8 mouse cellular contexts compared by ENCODE assay signal in genomic region chr7:45700301-45701015, GRCm38 (mm10). TPM values are rescaled to one million over a fixed set of nuclear protein-coding genes. Genes with fewer than 3 reads are reported as not detected.
DNase-seq lines count a peak whose midpoint lies in the region; ATAC-seq lines count a peak whose summit lies in the region.

No protein-coding gene starts in this region.

- H3K36me3 ChIP-seq in limb, embryonic 11.5 days (ENCODE audit: control insufficient read depth, insufficient read depth, low read length): no peaks in the 10 kb centered on the region
- H3K36me3 ChIP-seq in midbrain, embryonic 13.5 days: no peaks in the 10 kb centered on the region
- H3K36me3 ChIP-seq in stomach, embryonic 15.5 days: no peaks in the 10 kb centered on the region

- H3K4me3 ChIP-seq in limb, embryonic 11.5 days (ENCODE audit: low read depth, low read length): peak overlapping the region; percentile 30
- peak overlapping the region; percentile 52 for H3K4me3 ChIP-seq in midbrain, embryonic 13.5 days (replicated peaks)
- H3K4me3 ChIP-seq in stomach, embryonic 15.5 days (replicated peaks): peak overlapping the region; percentile 43

- peak overlapping the region; percentile 65 for H3K4me2 ChIP-seq in limb, embryonic 11.5 days (ENCODE audit: low read depth, severe bottlenecking)
- peak overlapping the region; percentile 92 for H3K4me2 ChIP-seq in midbrain, embryonic 13.5 days (replicated peaks)
- peak overlapping the region; percentile 83 for H3K4me2 ChIP-seq in stomach, embryonic 15.5 days

- H3K27ac ChIP-seq in limb, embryonic 11.5 days (replicated peaks; ENCODE audit: low read depth, low read length): no peak overlapping the region
- peak overlapping the region; percentile 85 for H3K27ac ChIP-seq in midbrain, embryonic 13.5 days
- H3K27ac ChIP-seq in stomach, embryonic 15.5 days: no peak overlapping the region

- no peak for ATAC-seq in limb, embryonic 11.5 days (ENCODE audit: insufficient number of reproducible peaks, low FRiP score, low TSS enrichment, low read depth)
- ATAC-seq in midbrain, embryonic 13.5 days: peak; percentile 10
- ATAC-seq in stomach, embryonic 15.5 days (ENCODE audit: insufficient read depth, low FRiP score, low read depth): no peak

- H3K9ac ChIP-seq in limb, embryonic 11.5 days (ENCODE audit: low read length): peak overlapping the region; percentile 56
- peak overlapping the region; percentile 80 for H3K9ac ChIP-seq in midbrain, embryonic 13.5 days (replicated peaks)
- H3K9ac ChIP-seq in stomach, embryonic 15.5 days: peak overlapping the region; percentile 9; the same call in 1 of the 2 replicates

- no peaks in the 10 kb centered on the region for H3K9me3 ChIP-seq in limb, embryonic 11.5 days (ENCODE audit: control insufficient read depth, low read length)
- H3K9me3 ChIP-seq in midbrain, embryonic 13.5 days: no peaks in the 10 kb centered on the region
- H3K9me3 ChIP-seq in stomach, embryonic 15.5 days: no peaks in the 10 kb centered on the region

- H3K4me1 ChIP-seq in limb, embryonic 11.5 days (ENCODE audit: control insufficient read depth, insufficient read depth, low read length): peaks cover 17% of the 10 kb centered on the region
- H3K4me1 ChIP-seq in midbrain, embryonic 13.5 days (replicated peaks): peaks cover 57% of the 10 kb centered on the region
- H3K4me1 ChIP-seq in stomach, embryonic 15.5 days: peaks cover 26% of the 10 kb centered on the region

- under 1% methylated on average over 20 of the region's 20 CpGs for WGBS in limb, embryonic 11.5 days
- 0% methylated on average over 20 of the region's 20 CpGs for WGBS in midbrain, embryonic 13.5 days
- under 1% methylated on average over 20 of the region's 20 CpGs for WGBS in stomach, embryonic 15.5 days

- DNase-seq in adrenal gland, postnatal 10 days: peak; percentile 83
- DNase-seq in adrenal gland, adult 18-20 months (ENCODE audit: low spot score in 2 of 2): no peak
- DNase-seq in embryo, embryonic 11 days: peak; percentile 87
- DNase-seq in heart, adult 11 months: peak; percentile 99
- DNase-seq in kidney, adult 11 months: peak; percentile 86
- peak; percentile 82 for DNase-seq in limb, embryonic 11.5 days (ENCODE audit: low spot score)

- peaks cover 25% of the 10 kb centered on the region for H3K27me3 ChIP-seq in limb, embryonic 11.5 days (ENCODE audit: control insufficient read depth, insufficient read depth, low read length)
- peaks cover 28% of the 10 kb centered on the region for H3K27me3 ChIP-seq in midbrain, embryonic 13.5 days
- peaks cover 21% of the 10 kb centered on the region for H3K27me3 ChIP-seq in stomach, embryonic 15.5 days (replicated peaks)

RNA-seq across cellular contexts. Expression of gene Car11, which starts 0.8 kb away (rescaled TPM):
- 10 to 100 TPM in 1 of 2 experiments, 1 to 10 TPM in 1; 7.6 to 14.5 TPM for total RNA-seq in adrenal gland, postnatal 10 days (2021)
- 10 to 100 TPM; 15.8 to 16.9 TPM for total RNA-seq in adrenal gland, adult 18-20 months (2021)
- 5.1 and 5.5 TPM in 2 replicates for polyA plus RNA-seq in limb, embryonic 11.5 days (2014; fragmentation: Nextera tagmentation; extraction: Ambion mirVana)
- 35.9 and 40.0 TPM in 2 replicates for polyA plus RNA-seq in midbrain, embryonic 13.5 days (2015; fragmentation: Nextera tagmentation; extraction: Ambion mirVana)
- polyA plus RNA-seq in stomach, embryonic 15.5 days (2015; fragmentation: Nextera tagmentation; extraction: Ambion mirVana): 9.6 and 10.1 TPM in 2 replicates

RNA-seq across cellular contexts. Expression of gene Dbp, which starts 4.4 kb away (rescaled TPM):
- total RNA-seq in adrenal gland, postnatal 10 days (2021): 10 to 100 TPM; 21.4 to 62.3 TPM
- 10 to 100 TPM; 64.8 to 96.6 TPM for total RNA-seq in adrenal gland, adult 18-20 months (2021)
- polyA plus RNA-seq in limb, embryonic 11.5 days (2014; fragmentation: Nextera tagmentation; extraction: Ambion mirVana): 4.2 and 4.9 TPM in 2 replicates
- 3.4 and 4.0 TPM in 2 replicates for polyA plus RNA-seq in midbrain, embryonic 13.5 days (2015; fragmentation: Nextera tagmentation; extraction: Ambion mirVana)
- 2.8 and 4.4 TPM in 2 replicates for polyA plus RNA-seq in stomach, embryonic 15.5 days (2015; fragmentation: Nextera tagmentation; extraction: Ambion mirVana)

RNA-seq across cellular contexts. Expression of gene Sec1, which starts 6.3 kb away (rescaled TPM):
- total RNA-seq in adrenal gland, postnatal 10 days (2021): under 1 TPM; 0.21 to 0.30 TPM
- total RNA-seq in adrenal gland, adult 18-20 months (2021): under 1 TPM; 0.23 to 0.35 TPM
- polyA plus RNA-seq in limb, embryonic 11.5 days (2014; fragmentation: Nextera tagmentation; extraction: Ambion mirVana): 0.11 and 0.37 TPM in 2 replicates
- polyA plus RNA-seq in midbrain, embryonic 13.5 days (2015; fragmentation: Nextera tagmentation; extraction: Ambion mirVana): 0.17 and 0.31 TPM in 2 replicates
- 3.6 and 4.5 TPM in 2 replicates for polyA plus RNA-seq in stomach, embryonic 15.5 days (2015; fragmentation: Nextera tagmentation; extraction: Ambion mirVana)

RNA-seq across cellular contexts. Expression of gene Rpl18, which starts 14.8 kb away (rescaled TPM):
- total RNA-seq in adrenal gland, postnatal 10 days (2021): 1,000 to 10,000 TPM; 1,029 to 1,042 TPM
- 100 to 1,000 TPM; 934 to 965 TPM for total RNA-seq in adrenal gland, adult 18-20 months (2021)
- 1,181 and 1,244 TPM in 2 replicates for polyA plus RNA-seq in limb, embryonic 11.5 days (2014; fragmentation: Nextera tagmentation; extraction: Ambion mirVana)
- 643 and 684 TPM in 2 replicates for polyA plus RNA-seq in midbrain, embryonic 13.5 days (2015; fragmentation: Nextera tagmentation; extraction: Ambion mirVana)
- 954 and 1,069 TPM in 2 replicates for polyA plus RNA-seq in stomach, embryonic 15.5 days (2015; fragmentation: Nextera tagmentation; extraction: Ambion mirVana)

RNA-seq across cellular contexts. Expression of gene Ntn5, which starts 16.6 kb away (rescaled TPM):
- under 1 TPM in 1 of 2 experiments, not detected in 1; 0.39 TPM for total RNA-seq in adrenal gland, postnatal 10 days (2021)
- total RNA-seq in adrenal gland, adult 18-20 months (2021): under 1 TPM; 0.36 to 0.61 TPM
- 0.24 and 0.44 TPM in 2 replicates for polyA plus RNA-seq in limb, embryonic 11.5 days (2014; fragmentation: Nextera tagmentation; extraction: Ambion mirVana)
- polyA plus RNA-seq in midbrain, embryonic 13.5 days (2015; fragmentation: Nextera tagmentation; extraction: Ambion mirVana): 0.39 and 0.59 TPM in 2 replicates
- polyA plus RNA-seq in stomach, embryonic 15.5 days (2015; fragmentation: Nextera tagmentation; extraction: Ambion mirVana): 0.70 and 1.0 TPM in 2 replicates

Comparison
In these comparisons a context has a peak if more than half of its experiments do, and no peak if none do; other contexts are left out.
1. DNase-seq: peak in adrenal gland, postnatal 10 days (single experiment), embryo, embryonic 11 days (single experiment), heart, adult 11 months (single experiment), kidney, adult 11 months (single experiment) and limb, embryonic 11.5 days (single experiment); none in adrenal gland, adult 18-20 months (0 of 2).
2. H3K9ac ChIP-seq: peak in every context shown above with its lines; median percentile 80 in midbrain, embryonic 13.5 days; 56 in limb, embryonic 11.5 days; 9 in stomach, embryonic 15.5 days.
3. Peak in every context shown above with its lines, with median percentiles within 50 percentile points of each other: H3K4me2 ChIP-seq and H3K4me3 ChIP-seq.